Mouse (Mus musculus): ENCODE measurements around the gene Ntm. TPM values are rescaled to one million over a fixed set of nuclear protein-coding genes. Genes with fewer than 3 reads are reported as not detected.

Gene Ntm
- polyA plus RNA-seq, 2 experiments: 23.9 to 32.4 TPM

DNA sequence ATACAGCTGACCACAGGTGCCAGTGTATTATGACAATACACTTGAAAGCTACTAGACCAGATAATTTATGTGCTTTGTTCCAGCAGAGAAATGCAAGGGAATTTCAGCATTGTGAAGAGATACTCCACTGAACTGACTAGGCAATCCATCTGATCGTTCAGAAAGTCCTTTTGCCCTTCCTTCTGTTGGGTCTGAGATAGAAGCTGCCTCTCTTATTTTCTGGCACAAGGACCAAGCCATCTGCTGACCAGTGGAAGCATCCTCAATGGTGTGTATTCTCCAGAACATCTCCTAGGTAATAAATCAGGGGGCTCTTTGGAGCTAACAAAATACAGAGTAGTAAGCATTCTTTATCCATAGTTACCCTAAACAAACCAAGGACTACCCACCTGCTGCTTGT, 438.8 kb downstream of the Ntm start:
- Histone ChIP-seq H3K27me3 (ENCODE audit: control insufficient read depth, insufficient read depth, low read length) (no peaks in the 10 kb centered on the region), H3K4me3 (replicated peaks; ENCODE audit: low read length) (no peak overlapping the region), H3K36me3 (ENCODE audit: control insufficient read depth, insufficient read depth, low read length) (no peaks in the 10 kb centered on the region), H3K4me1 (ENCODE audit: control insufficient read depth, insufficient read depth, low read length) (0 out of 2 replicates have a peak, but pooled peaks cover 5% of the 10 kb centered on the region), H3K9me3 (ENCODE audit: control insufficient read depth, low read length) (no peaks in the 10 kb centered on the region), H3K27ac (replicated peaks; ENCODE audit: low read depth, low read length) (no peak overlapping the region), H3K4me2 (replicated peaks; ENCODE audit: low read depth, low read length, severe bottlenecking) (no peak overlapping the region), H3K9ac (ENCODE audit: low read depth, low read length, severe bottlenecking) (no peak overlapping the region)
- no peak for TF ChIP-seq POLR2A (IDR thresholded peaks at IDR 0.05; ENCODE audit: borderline replicate concordance, extremely low read depth, insufficient read depth, insufficient read length)
- 83% methylated on average over 1 of the region's 1 CpGs for WGBS
- no peak for DNase-seq (ENCODE audit: low spot score)
- ATAC-seq (ENCODE audit: low FRiP score, low read depth): no peak

DNA sequence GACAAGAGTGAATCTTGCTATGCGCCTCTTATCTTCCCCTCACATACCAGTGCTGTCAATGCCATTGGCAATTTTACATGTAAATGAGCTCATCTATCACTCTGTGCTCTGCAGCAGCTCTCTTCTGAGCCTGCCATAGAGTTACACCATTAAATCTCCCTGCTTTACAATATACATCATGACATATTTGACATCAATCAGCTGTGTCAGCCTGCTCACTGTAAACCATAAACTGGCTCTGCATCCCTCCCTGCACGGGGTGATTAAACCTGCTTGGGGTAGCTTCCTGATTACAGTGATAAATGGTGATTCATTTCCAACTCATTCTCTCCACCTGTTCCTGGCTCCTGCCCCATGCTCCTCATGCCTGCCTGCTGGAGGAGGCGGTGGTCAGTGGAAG, 439.7 kb downstream of the Ntm start:
- Histone ChIP-seq H3K4me3 (replicated peaks; ENCODE audit: low read length) (no peak overlapping the region), H3K9ac (ENCODE audit: low read depth, low read length, severe bottlenecking) (no peak overlapping the region), H3K9me3 (ENCODE audit: control insufficient read depth, low read length) (no peaks in the 10 kb centered on the region), H3K4me2 (replicated peaks; ENCODE audit: low read depth, low read length, severe bottlenecking) (no peak overlapping the region), H3K36me3 (ENCODE audit: control insufficient read depth, insufficient read depth, low read length) (no peaks in the 10 kb centered on the region), H3K27ac (replicated peaks; ENCODE audit: low read depth, low read length) (no peak overlapping the region), H3K27me3 (ENCODE audit: control insufficient read depth, insufficient read depth, low read length) (no peaks in the 10 kb centered on the region), H3K4me1 (ENCODE audit: control insufficient read depth, insufficient read depth, low read length) (0 out of 2 replicates have a peak, but pooled peaks cover 5% of the 10 kb centered on the region)
- DNase-seq (ENCODE audit: low spot score): no peak
- WGBS: 54% methylated on average over 3 of the region's 3 CpGs
- no peak for TF ChIP-seq POLR2A (IDR thresholded peaks at IDR 0.05; ENCODE audit: borderline replicate concordance, extremely low read depth, insufficient read depth, insufficient read length)
- no peak for ATAC-seq (ENCODE audit: low FRiP score, low read depth)

DNA sequence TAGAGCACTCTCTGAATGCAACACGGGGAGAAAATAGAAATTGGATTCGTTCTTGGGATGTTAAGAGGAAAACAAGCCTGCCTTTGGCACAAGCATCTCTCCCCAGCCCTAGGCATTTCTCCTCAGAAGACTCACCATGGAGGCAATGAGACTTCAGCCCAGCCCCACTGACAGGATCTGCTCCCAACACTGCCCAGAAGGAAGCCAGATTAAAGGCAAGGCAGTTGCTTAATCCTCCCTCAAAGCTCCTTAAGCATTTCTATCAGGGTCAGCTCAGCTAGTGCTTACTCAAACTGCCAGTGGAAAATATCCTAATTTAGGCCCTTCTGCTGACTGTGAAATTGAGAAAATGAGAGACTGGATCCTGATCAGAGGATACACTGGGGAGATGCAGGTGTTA, 443.8 kb downstream of the Ntm start:
- DNase-seq (ENCODE audit: low spot score): no peak
- Histone ChIP-seq H3K27ac (replicated peaks; ENCODE audit: low read depth, low read length) (no peak overlapping the region), H3K36me3 (ENCODE audit: control insufficient read depth, insufficient read depth, low read length) (no peaks in the 10 kb centered on the region), H3K9ac (ENCODE audit: low read depth, low read length, severe bottlenecking) (no peak overlapping the region), H3K4me3 (replicated peaks; ENCODE audit: low read length) (no peak overlapping the region), H3K4me1 (ENCODE audit: control insufficient read depth, insufficient read depth, low read length) (0 out of 2 replicates have a peak, but pooled peaks cover 5% of the 10 kb centered on the region), H3K4me2 (replicated peaks; ENCODE audit: low read depth, low read length, severe bottlenecking) (no peak overlapping the region), H3K27me3 (ENCODE audit: control insufficient read depth, insufficient read depth, low read length) (no peaks in the 10 kb centered on the region), H3K9me3 (ENCODE audit: control insufficient read depth, low read length) (no peaks in the 10 kb centered on the region)
- WGBS: 66% methylated on average over 2 of the region's 2 CpGs
- TF ChIP-seq POLR2A (IDR thresholded peaks at IDR 0.05; ENCODE audit: borderline replicate concordance, extremely low read depth, insufficient read depth, insufficient read length): no peak
- ATAC-seq (ENCODE audit: low FRiP score, low read depth): no peak

DNA sequence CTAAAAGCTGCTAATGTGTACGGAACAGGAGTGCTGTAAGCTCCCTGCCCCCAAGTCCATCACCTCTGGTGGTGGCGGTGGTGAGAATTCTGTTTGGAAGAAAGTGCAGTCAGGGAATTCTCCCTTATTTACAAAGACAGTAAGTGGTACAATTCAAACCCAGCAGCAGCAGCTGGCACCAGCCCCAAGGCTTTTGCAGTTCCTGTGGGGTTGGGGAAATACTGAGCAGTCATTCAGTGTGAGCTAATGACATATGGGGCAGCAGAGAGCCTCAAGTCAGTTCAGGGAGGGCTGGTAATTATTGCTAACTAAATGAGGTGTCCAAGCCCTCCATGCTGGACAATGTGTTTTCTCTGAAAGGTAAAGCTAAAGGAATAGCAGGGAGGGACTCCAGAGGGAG, 446.3 kb downstream of the Ntm start:
- no peak overlapping the region for H3K27ac ChIP-seq (replicated peaks; ENCODE audit: low read depth, low read length)
- no peak overlapping the region for H3K4me3 ChIP-seq (replicated peaks; ENCODE audit: low read length)
- H3K9ac ChIP-seq (ENCODE audit: low read depth, low read length, severe bottlenecking): no peak overlapping the region
- no peaks in the 10 kb centered on the region for H3K27me3 ChIP-seq (ENCODE audit: control insufficient read depth, insufficient read depth, low read length)
- WGBS: 61% methylated on average over 2 of the region's 2 CpGs
- no peaks in the 10 kb centered on the region for H3K9me3 ChIP-seq (ENCODE audit: control insufficient read depth, low read length)
- H3K4me2 ChIP-seq (replicated peaks; ENCODE audit: low read depth, low read length, severe bottlenecking): no peak overlapping the region
- TF ChIP-seq POLR2A (IDR thresholded peaks at IDR 0.05; ENCODE audit: borderline replicate concordance, extremely low read depth, insufficient read depth, insufficient read length): no peak
- H3K4me1 ChIP-seq (ENCODE audit: control insufficient read depth, insufficient read depth, low read length): 0 out of 2 replicates have a peak, but pooled peaks cover 5% of the 10 kb centered on the region
- no peaks in the 10 kb centered on the region for H3K36me3 ChIP-seq (ENCODE audit: control insufficient read depth, insufficient read depth, low read length)
- no peak for ATAC-seq (ENCODE audit: low FRiP score, low read depth)
- no peak for DNase-seq (ENCODE audit: low spot score)

DNA sequence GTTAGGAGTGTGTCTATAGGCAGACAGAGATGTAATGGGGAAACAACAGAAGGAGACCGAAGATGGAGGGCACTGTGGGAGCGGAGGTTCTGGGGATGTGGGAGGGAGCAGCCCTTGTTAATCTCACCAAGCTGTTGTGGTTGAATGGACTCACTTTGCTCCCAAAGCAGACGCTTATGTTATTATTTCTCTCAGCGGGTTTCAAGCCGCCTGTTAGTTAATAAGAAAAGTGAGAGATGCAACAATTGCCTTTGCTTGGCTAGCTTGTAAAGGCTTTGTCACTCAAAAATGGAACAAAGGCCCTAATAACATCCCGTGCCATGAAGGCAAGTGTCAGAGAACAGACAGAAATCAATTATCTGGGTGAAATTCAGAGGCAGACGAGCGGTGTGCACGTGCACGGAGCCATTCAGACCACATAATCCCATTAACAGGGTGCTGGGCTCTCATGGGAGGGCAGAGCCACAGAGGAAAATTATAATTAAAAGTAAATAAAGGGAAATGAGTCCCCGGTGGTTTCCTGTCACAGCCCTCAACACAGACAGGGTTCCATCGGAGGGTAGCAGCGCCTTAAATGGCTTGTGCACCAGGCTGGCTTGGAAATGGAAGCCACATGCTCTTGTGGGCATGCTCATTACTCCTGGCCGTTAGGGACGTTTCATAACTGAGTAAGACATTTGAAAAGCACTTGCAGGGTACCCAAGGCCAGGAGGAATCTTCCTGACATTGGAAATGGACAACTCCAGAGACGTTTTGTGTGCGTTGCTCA, 448.2 kb downstream of the Ntm start:
- Histone ChIP-seq H3K4me3 (replicated peaks; ENCODE audit: low read length) (no peak overlapping the region), H3K36me3 (ENCODE audit: control insufficient read depth, insufficient read depth, low read length) (no peaks in the 10 kb centered on the region), H3K9me3 (ENCODE audit: control insufficient read depth, low read length) (no peaks in the 10 kb centered on the region), H3K4me2 (replicated peaks; ENCODE audit: low read depth, low read length, severe bottlenecking) (no peak overlapping the region), H3K9ac (ENCODE audit: low read depth, low read length, severe bottlenecking) (no peak overlapping the region), H3K27ac (replicated peaks; ENCODE audit: low read depth, low read length) (no peak overlapping the region), H3K4me1 (ENCODE audit: control insufficient read depth, insufficient read depth, low read length) (no peaks in the 10 kb centered on the region), H3K27me3 (ENCODE audit: control insufficient read depth, insufficient read depth, low read length) (no peaks in the 10 kb centered on the region)
- DNase-seq (ENCODE audit: low spot score): no peak
- TF ChIP-seq POLR2A (IDR thresholded peaks at IDR 0.05; ENCODE audit: borderline replicate concordance, extremely low read depth, insufficient read depth, insufficient read length): no peak
- 64% methylated on average over 17 of the region's 17 CpGs for WGBS
- no peak for ATAC-seq (ENCODE audit: low FRiP score, low read depth)
